Mouse (Mus musculus): ENCODE data around the gene Rpl18a.

DNA sequence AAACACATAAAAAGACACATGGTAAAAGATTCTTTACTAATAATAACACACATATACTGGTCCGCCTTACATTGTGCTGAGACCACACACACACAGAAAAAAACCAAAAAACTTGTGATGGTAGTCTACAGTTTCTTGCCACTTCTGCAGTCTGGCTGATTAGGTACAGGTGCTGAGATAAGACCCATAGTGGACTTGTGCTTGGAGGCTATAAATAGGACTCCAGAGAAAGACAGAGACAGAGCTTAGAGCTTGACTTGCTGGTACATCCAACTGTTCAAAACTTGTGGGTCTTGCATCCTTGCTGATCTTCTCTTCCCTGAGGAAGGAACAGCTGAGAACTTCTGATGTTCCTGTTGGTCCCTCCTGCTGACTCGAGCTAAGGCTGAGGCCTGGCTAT lies 10.3 kb upstream of the Rpl18a start:
- no peak for TF ChIP-seq POLR2A (IDR thresholded peaks at IDR 0.05; ENCODE audit: low read depth, low read length)
- TF ChIP-seq CTCF (IDR thresholded peaks at IDR 0.05; ENCODE audit: extremely low read depth, insufficient read depth, insufficient read length, insufficient replicate concordance), result no peak
